Mouse (Mus musculus) ES-E14 (cell line): Measurements from ENCODE around the gene BC030867.

Experiments
- CHD2 ChIP-seq: IDR thresholded peaks from 2 replicates; pipeline ENCODE4 v1.6.1; 2014; ENCODE audit warnings: mild to moderate bottlenecking, low read depth, low read length, inconsistent platforms
- HCFC1 ChIP-seq: IDR thresholded peaks from 2 replicates; pipeline ENCODE4 v1.6.1; 2012; ENCODE audit warnings: low read length, inconsistent platforms, borderline replicate concordance; ENCODE audit not compliant: insufficient read depth
- MAFK ChIP-seq: IDR thresholded peaks from 2 replicates; pipeline ENCODE4 v1.6.1; 2014; ENCODE audit warnings: mild to moderate bottlenecking, low read depth, low read length, inconsistent platforms; ENCODE audit not compliant: insufficient read depth
- ZNF384 ChIP-seq: IDR thresholded peaks from 2 replicates; pipeline ENCODE4 v1.6.1; 2012; ENCODE audit warnings: low read depth, low read length, inconsistent platforms

GRCm38 (mm10) chr11:102283922-102284321 is 35.2 kb downstream of the BC030867 start:
- TF ChIP-seq CHD2 (no peak), HCFC1 (no peak), ZNF384 (no peak), MAFK (no peak)
